Mouse (Mus musculus) thymus, adult 2 months (tissue): ENCODE results near the gene Kpna2.

Experiments
- CTCF ChIP-seq: fragments of 200-500 bp; IDR thresholded peaks from 2 replicates; pipeline ENCODE4 v1.5.1; 2012; ENCODE audit warnings: mild to moderate bottlenecking, control low read depth, low read length, moderate library complexity, borderline replicate concordance; ENCODE audit not compliant: control insufficient read depth, poor library complexity, insufficient read depth; ENCODE audit errors: extremely low read depth
- POLR2A ChIP-seq: fragments of 200-500 bp; IDR thresholded peaks from 2 replicates; pipeline ENCODE4 v1.6.1; 2012; ENCODE audit warnings: mild to moderate bottlenecking, low read length, control low read depth, moderate library complexity; ENCODE audit not compliant: control insufficient read depth, poor library complexity, insufficient read depth; ENCODE audit errors: extremely low read depth

DNA sequence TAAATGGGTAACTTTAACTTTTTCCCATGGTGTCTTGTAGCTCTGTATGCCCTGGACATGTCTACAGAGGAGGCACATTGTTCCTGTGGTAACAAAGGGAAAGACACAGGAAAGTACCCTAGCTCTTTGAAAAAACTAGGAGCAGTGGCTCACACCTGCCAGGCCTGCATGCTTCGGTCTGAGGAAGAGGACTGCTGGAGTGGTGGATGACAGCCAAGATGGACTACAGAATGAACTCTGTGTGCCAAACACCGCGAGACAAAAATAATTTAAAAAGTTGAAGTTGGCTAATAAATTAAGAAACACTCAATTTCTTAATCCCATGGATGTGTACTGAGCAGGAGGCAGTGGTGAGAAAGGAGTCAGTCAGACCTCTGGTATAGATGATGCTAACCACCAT lies 42.1 kb upstream of the Kpna2 start:
- TF ChIP-seq CTCF (no peak), POLR2A (no peak)
